Mouse (Mus musculus) cerebellum, postnatal 36 days (tissue): Measurements from ENCODE around the gene Mnx1.

Source experiments
- DNase-seq, 2 experiments: peaks; one replicate each; pipeline ENCODE4 v3.0.0; 2021 to 2022; ENCODE audit warnings: mixed read lengths in 2 of 2

The Mnx1 gene

DNA sequence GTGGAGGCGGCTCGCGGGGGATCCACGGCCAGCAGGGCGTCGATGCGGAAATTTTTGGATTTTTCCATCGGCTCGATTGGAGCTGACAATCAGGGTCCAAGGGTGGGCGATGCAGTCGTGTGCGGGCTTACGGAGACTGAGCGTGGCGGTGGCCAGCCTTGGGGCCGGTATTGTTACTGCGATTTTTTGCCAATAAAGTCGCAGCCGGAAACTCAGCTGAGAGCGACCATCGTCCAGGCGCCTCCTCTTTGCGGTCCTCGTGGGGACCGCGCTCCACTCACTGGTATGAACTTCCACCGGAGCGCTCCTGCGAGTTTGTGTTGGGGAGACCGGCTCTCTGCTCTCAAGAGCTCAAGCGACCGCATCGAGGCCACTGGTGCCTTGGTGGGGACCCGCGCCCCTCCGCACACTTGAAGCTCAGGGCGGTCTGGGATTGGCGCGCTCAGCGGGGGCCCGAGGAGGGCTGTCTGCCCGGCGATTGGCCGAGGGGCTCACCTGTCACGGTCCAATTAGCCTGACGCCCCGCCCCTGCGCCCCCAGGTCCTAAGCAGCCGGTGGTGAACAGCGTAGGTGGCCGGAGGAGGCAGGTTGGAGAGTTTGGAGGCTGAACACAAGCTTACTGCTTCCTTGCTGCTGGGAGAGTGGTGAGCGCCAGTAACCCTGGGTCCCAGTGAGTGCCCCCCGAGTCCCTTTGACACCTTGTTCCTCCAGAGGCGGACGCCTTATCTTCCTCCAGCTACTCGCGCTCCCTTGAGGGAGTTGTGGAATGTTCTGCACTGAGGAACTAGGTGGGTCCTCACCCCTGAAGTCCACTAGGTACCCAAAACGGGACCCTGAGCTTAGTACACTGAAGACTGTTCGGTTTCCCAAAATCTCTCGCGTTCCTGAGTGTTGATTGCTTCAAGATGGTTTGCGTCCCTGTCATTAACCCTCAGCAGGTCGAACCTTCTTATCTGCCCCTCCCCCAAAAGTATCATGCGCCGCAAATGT lies at the start of gene Mnx1:
Gene Mnx1 (minus strand): TSS at position 263 of the 990 bp plus-strand sequence.
- DNase-seq, result no peak

DNA sequence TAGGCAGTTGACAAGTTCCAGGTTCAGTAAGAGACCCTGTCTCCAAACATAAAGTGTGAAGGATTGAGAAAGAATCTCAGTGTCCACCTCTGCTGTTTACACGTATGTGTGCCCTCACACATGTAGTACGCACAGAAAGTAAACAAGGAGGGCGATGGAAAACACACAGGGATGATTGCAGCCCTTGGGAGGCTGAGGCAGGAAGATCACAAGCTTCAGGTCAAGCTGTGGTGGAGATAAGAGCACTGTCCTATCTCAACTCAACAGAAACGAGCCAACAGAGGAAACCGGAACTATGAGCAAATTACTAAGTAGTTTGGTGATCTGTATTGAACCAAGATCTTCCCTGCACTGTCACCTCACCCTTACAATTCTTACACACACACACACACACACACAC lies 38.2 kb upstream of the Mnx1 start:
- DNase-seq, result no peak

- DNase-seq, result peak in 1 of 2 experiments; percentile 3
Measured at GRCm38 (mm10) chr5:29515888-29516287, 37.6 kb upstream of the Mnx1 start.

DNA sequence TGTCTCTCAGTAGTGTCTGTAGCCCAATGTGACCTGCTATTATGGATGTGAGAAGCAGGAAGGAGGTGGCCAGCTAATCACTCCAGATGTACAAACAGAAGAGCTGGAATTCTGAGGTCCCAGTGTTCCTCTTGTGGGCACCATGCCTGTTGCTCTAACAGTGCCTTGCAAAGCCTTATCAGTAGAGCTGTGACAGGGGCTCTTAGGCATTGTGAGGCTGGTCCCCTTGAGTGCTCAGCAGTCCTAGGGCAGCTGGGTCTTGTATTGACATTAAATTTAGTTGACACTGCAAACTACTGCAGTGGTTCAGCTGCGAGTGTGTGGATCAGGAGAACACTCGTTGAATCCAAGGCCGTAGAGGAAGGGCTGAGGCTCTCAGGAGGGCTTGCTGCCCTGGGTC lies 28.7 kb upstream of the Mnx1 start:
- DNase-seq, result no peak

- no peak for DNase-seq
Measured at GRCm38 (mm10) chr5:29487321-29487720, 9.1 kb upstream of the Mnx1 start.

DNA sequence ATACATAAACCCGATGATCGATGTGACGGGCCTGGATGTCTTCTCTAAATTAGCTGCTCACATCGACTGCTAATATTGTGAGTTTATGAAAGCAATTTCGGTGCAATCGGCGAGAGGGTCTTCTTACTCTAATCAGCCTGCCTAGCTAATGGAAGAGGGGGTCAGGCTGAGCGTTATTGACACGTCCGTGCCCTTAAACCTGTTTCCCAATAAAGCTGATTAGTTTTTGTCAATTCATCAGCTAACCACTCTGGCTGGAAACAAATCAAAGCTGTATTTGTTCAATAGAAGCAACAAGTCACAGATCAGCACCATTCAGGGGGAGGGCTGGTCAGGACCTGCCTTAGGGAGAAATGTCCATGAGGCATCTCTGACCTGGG lies 7.7 kb upstream of the Mnx1 start:
- DNase-seq, result no peak

DNA sequence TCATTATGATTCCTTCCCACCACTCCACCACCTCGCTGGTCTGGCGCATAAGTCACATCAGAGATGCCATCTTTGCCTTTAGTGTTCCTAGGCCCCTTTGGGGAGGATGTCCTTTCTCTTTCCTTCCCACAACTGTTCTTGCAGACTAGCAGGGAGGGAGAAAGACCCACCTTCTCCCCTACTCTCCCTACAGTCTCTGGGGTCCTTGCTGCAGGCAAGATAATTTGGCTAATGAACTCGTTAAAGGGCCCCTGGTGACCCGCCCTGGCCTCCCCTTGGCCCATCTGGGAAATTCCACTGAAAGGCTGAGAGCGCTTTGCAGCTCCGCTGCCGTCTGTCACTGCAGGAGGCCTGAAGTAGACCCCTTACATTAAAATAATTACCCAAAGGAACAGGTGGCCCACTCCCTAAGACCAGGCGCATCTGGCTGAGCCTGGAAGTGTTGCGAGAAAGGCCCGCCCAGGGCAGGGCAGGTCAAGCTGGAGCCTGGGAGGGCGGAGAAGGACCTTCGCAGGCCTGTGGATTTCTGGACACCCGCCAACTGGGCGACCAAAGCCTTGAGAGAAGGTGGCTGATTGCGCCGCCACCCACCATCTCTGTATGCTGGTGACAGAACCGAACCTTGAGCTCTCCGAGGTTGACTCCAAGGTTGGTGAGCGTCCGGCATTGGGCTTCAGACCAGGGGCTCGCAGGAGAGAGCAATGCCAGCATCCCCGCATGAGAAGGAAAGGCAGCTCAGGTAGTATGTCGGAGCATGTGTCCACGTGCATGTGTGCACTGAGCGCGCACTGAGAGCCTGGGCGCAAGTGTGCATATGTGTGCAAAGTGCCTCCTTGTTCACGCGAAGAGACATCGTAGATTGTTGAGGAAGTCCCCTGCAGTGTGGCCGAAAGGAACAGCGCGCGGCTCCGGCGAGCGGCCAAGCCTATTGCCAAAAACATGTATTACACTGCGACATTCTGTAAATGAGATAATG lies 7.0 kb upstream of the Mnx1 start:
- no peak for DNase-seq

GRCm38 (mm10) chr5:29483801-29484200 lies 5.5 kb upstream of the Mnx1 start:
- no peak for DNase-seq

DNA sequence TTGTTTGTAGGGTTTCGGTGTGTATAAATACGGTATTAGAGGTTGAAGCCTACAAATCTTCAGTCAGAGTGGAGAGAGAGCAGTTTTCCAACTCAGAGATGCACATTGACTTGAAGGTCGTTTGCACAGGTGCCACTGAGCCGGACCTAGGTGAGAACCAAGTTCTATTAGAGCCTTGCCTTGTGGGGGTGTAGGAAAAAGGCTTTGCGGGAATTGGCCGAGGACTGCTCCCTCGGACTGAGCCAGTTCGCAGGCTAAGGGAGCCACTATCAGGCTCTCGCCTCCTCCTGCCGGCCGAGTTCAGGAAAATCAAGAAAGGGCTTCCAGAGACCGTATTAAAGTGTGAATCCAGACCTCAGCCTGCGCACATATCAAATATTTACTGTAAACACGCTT lies 926 bp upstream of the Mnx1 start:
- peak in 1 of 2 experiments; percentile 13 for DNase-seq

DNA sequence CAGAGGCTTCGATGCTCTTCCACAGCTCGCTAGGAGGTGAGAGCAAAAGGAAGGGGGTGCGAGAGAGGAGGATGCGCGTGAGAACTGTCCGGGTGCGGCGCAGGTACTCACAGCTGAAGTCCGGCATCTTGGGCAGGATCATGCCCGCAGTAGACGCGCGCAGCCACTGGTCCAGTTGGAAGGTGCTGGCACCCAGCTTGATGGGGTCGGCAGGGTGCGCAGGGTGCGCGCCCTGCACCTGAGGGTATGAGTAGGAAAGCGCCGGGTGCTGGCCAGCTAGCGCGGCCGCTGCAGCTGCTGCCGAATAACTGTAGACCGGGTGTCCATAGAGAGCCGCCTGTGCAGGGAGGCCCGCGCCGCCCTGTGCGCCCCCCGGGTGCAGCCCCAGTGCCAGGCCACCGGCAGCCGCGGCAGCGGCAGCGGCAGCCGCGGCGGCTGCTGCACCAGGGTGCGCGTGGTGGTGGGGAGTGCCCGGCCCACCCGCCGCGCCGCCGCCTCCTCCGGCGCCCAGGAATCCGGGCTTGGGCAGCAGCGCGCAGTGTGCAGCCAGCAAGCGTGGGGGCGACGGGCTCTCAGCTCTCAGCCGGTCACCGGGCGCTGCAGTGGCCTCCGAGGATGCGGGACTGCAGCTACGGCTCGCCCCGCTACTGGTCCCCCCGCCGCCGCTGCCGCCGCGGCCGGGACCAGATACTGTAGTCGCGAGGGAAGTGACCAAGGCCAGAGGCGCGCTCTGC lies 629 bp downstream of the Mnx1 start:
- DNase-seq, result no peak

GRCm38 (mm10) chr5:29476021-29476420 lies 2.2 kb downstream of the Mnx1 start:
- no peak for DNase-seq

GRCm38 (mm10) chr5:29475556-29475955 lies 2.7 kb downstream of the Mnx1 start:
- no peak for DNase-seq

- no peak for DNase-seq
Measured at GRCm38 (mm10) chr5:29475041-29475440, 3.2 kb downstream of the Mnx1 start.

DNA sequence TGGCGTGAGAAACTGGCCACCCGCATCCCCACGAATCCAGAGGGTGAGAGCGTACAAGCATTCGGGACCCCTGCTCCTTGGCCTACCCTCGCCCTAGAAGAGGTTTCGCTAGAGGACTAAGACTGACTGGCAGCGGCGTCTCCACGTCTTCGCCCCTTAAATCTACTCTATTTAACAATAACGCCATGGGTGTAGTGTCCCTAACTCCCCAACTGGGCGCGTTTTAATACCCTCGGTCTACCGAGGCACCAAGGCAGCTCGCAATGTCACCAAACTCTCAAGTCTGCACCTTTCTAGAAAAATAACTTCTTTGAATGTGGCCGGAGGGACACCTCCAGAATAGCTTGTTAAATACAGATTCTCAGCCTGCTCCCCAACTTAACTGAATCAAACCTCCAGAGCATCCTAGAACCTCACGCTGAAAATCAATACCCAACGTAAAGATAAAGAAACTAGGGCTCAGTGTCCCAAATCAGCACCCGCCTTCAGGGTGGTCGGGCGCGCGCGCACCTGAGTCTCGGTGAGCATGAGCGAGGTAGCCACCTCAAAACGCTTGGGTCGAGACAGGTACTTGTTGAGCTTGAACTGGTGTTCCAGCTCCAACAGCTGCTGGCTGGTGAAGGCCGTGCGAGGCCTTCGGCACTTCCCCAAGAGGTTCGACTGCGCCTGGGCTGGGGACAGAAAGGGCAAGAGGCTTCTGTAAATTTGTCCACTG lies 3.9 kb downstream of the Mnx1 start:
- no peak for DNase-seq

DNA sequence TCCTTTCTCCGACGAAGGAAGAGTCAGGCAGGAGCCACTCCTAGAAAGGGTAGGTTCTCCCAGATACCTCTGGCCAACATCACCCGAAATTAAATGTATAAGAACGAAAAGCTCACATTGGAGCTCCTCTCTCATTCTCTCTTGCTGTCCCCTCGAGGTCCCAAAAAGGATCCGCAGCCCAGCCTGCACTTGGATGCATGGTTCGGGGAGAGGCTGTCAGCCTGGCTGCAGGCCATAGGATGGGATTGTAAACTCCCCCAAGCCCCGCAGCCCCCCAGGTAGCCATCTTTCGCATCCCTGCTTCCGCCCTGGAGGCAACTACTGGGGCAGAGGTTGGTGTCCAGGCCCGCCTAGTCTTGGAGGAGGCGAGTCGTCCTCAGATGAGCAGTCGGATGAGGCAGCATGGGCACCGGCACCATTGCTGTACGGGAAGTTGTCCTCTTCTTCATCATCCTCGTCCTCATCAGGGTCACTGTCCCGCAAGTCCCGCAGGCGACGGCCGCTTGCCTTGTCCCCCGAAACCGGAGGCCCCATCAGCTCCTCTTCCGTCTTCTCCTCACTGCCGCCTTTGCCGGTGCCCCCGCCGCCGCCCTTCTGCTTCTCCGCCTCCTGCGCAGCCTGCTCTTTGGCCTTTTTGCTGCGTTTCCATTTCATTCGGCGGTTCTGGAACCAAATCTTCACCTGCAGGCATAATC lies 4.6 kb downstream of the Mnx1 start:
- DNase-seq, result no peak

- no peak for DNase-seq
Measured at GRCm38 (mm10) chr5:29471855-29472665, 6.2 kb downstream of the Mnx1 start.

GRCm38 (mm10) chr5:29471396-29471795 lies 6.9 kb downstream of the Mnx1 start:
- DNase-seq, result no peak

- no peak for DNase-seq
Measured at GRCm38 (mm10) chr5:29470851-29471394, 7.3 kb downstream of the Mnx1 start.

- DNase-seq, result no peak
Measured at GRCm38 (mm10) chr5:29470271-29470670, 8.0 kb downstream of the Mnx1 start.

DNA sequence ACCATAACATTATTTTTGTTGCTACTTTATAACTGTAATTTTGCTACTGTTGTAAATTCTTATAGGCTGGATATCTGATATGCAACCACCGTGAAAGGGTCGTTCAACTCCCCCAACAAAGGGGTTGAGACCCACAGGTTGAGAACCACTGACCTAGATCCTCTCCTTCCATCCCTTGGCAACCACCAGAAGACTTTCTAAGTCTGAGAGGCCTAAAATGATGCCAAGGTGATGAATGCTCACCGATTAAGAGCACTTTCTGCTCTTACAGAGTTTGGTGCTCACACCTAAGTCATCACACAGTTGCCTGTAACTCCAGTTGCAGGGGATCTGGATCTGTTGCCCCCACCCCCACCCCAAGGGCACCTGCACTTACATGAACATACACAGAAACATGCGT lies 8.8 kb downstream of the Mnx1 start:
- DNase-seq, result no peak
